Mouse (Mus musculus) E14TG2a.4 (cell line): ENCODE data around the gene Nhlh2.

Experiments used
- CTCF ChIP-seq: conservative IDR thresholded peaks from 2 replicates; pipeline ENCODE4 v1.5.1; 2014; ENCODE audit warnings: low read length
- NANOG ChIP-seq: IDR thresholded peaks from 2 replicates; pipeline ENCODE4 v1.6.1; 2014; ENCODE audit warnings: borderline replicate concordance, low read length, mixed read lengths
- POU5F1 ChIP-seq: IDR thresholded peaks from 2 replicates; pipeline ENCODE4 v1.6.1; 2014; ENCODE audit warnings: low read length, borderline replicate concordance

DNA sequence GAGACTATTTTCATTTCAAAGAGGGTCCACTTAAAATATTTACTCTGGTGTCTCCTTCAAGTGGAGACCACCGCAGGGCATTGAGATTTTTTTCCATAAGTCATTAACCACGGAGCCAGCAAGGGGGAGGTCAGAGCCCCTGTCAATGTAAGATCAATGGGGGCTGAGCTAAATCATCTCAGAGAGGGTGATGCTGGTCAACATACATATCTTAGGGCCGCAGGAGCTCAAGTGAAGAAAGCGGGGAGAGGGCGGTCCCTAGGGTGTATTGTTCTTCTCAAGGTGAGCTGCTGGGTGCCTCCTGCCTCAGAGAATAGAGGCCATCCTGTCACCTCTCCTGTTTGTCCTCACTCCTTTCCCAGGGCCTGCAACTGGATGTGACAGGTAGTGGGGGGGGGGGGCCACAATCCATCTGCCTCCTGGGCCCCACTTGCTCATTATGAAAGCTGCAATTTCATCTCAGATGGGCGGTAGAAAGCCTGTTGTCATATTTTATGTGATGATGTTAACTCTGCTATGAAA lies 18.8 kb upstream of the Nhlh2 start:
- TF ChIP-seq CTCF (no peak), NANOG (no peak), POU5F1 (no peak)
